Mouse (Mus musculus): ENCODE measurements around the gene Gpr179. TPM values are rescaled to one million over a fixed set of nuclear protein-coding genes. Genes with fewer than 3 reads are reported as not detected.

Gpr179 gene
- polyA plus RNA-seq, 1 experiment, result 0.06 TPM

- WGBS, result 12% methylated on average over 7 of the region's 7 CpGs
- DNase-seq (ENCODE audit: low read depth, low spot score), result no peak
Observed at GRCm38 (mm10) chr11:97302231-97302781, 49.6 kb downstream of the Gpr179 start.

GRCm38 (mm10) chr11:97301406-97301805 lies 50.5 kb downstream of the Gpr179 start:
- WGBS, result 88% methylated on average over 16 of the region's 16 CpGs
- DNase-seq (ENCODE audit: low read depth, low spot score), result no peak

GRCm38 (mm10) chr11:97299939-97300338 lies 51.9 kb downstream of the Gpr179 start:
- DNase-seq (ENCODE audit: low read depth, low spot score), result no peak

GRCm38 (mm10) chr11:97296542-97296941 lies 55.3 kb downstream of the Gpr179 start:
- DNase-seq (ENCODE audit: low read depth, low spot score), result no peak
- WGBS, result 76% methylated on average over 4 of the region's 4 CpGs

More at GRCm38 (mm10) chr11:97299939-97300338, 51.9 kb downstream of the Gpr179 start:
- 94% methylated on average over 2 of the region's 2 CpGs for WGBS

GRCm38 (mm10) chr11:97292731-97293130 lies 59.1 kb downstream of the Gpr179 start:
- WGBS, result 89% methylated on average over 1 of the region's 1 CpGs
- DNase-seq (ENCODE audit: low read depth, low spot score), result no peak

GRCm38 (mm10) chr11:97289276-97290230 lies 62.3 kb downstream of the Gpr179 start:
- DNase-seq (ENCODE audit: low read depth, low spot score), result no peak
- whole genome bisulfite sequencing, result 56% methylated on average over 12 of the region's 12 CpGs

GRCm38 (mm10) chr11:97287643-97288042 lies 64.2 kb downstream of the Gpr179 start:
- no peak for DNase-seq (ENCODE audit: low read depth, low spot score)

GRCm38 (mm10) chr11:97286973-97287372 lies 64.9 kb downstream of the Gpr179 start:
- 23% methylated on average over 6 of the region's 6 CpGs for WGBS
- no peak for DNase-seq (ENCODE audit: low read depth, low spot score)

GRCm38 (mm10) chr11:97285852-97286775 lies 65.8 kb downstream of the Gpr179 start:
- WGBS, result 43% methylated on average over 9 of the region's 9 CpGs
- DNase-seq (ENCODE audit: low read depth, low spot score), result no peak

GRCm38 (mm10) chr11:97284854-97285253 lies 67.0 kb downstream of the Gpr179 start:
- DNase-seq (ENCODE audit: low read depth, low spot score), result no peak
- 82% methylated on average over 4 of the region's 4 CpGs for WGBS

- DNase-seq (ENCODE audit: low read depth, low spot score), result no peak
- WGBS, result 23% methylated on average over 6 of the region's 6 CpGs
Observed at GRCm38 (mm10) chr11:97282179-97282578, 69.7 kb downstream of the Gpr179 start.

Other genes starting within 250 kb of the Gpr179 start
- 0.92 and 1.1 TPM in 2 replicates for gene Tbx21, start 236.7 kb downstream of the Gpr179 start, polyA plus RNA-seq (2012; rRNA removed)
- 3.1 and 3.7 TPM in 2 replicates for gene Tbkbp1, start 200.6 kb downstream of the Gpr179 start, polyA plus RNA-seq (2012; rRNA removed)
- 30.8 and 41.2 TPM in 2 replicates for gene Kpnb1, start 164.2 kb downstream of the Gpr179 start, polyA plus RNA-seq (2012; rRNA removed)
- 33.8 and 48.1 TPM in 2 replicates for gene Npepps, start 71.4 kb downstream of the Gpr179 start, polyA plus RNA-seq (2012; rRNA removed)
- 16.5 and 17.5 TPM in 2 replicates for gene Mrpl45, start 36.4 kb downstream of the Gpr179 start, polyA plus RNA-seq (2012; rRNA removed)
- gene Socs7, start 10.5 kb upstream of the Gpr179 start, polyA plus RNA-seq (2012; rRNA removed), result 4.3 and 6.2 TPM in 2 replicates
- 5.7 and 6.4 TPM in 2 replicates for gene Arhgap23, start 63.5 kb upstream of the Gpr179 start, polyA plus RNA-seq (2012; rRNA removed)
- not detected in 2 replicates for gene 4933428G20Rik, start 148.3 kb upstream of the Gpr179 start, polyA plus RNA-seq (2012; rRNA removed)
- gene Srcin1, start 224.1 kb upstream of the Gpr179 start, polyA plus RNA-seq (2012; rRNA removed), result 0.14 and 0.19 TPM in 2 replicates

Data from large intestine, adult 2 months (tissue).